Mouse (Mus musculus) limb, embryonic 15.5 days (tissue): ENCODE results near the gene Prss29. TPM values are rescaled to one million over a fixed set of nuclear protein-coding genes. Genes with fewer than 3 reads are reported as not detected.

Experiments
- ATAC-seq: fragments of 200-750 bp; cut with Nextera tagmentation; 2 replicates; pipeline ENCODE4 v1.8.0; 2017; ENCODE audit warnings: low read depth, moderate TSS enrichment; ENCODE audit not compliant: insufficient number of reproducible peaks, low FRiP score, low TSS enrichment
- H3K27ac ChIP-seq: fragments of 300-500 bp; sonication (generic); 2 replicates; pipeline ENCODE4 v1.5.1; 2015; ENCODE audit warnings: moderate library complexity, mild to moderate bottlenecking, inconsistent platforms
- H3K27me3 ChIP-seq: fragments of 300-500 bp; sonication (generic); 2 replicates; pipeline ENCODE4 v1.6.1; 2015; ENCODE audit warnings: inconsistent platforms
- H3K36me3 ChIP-seq: fragments of 300-500 bp; sonication (generic); 2 replicates; pipeline ENCODE4 v1.6.1; 2015; ENCODE audit warnings: inconsistent platforms
- H3K4me1 ChIP-seq: fragments of 300-500 bp; sonication (generic); 2 replicates; pipeline ENCODE4 v1.6.1; 2015; ENCODE audit warnings: inconsistent platforms
- H3K4me2 ChIP-seq: fragments of 300-500 bp; sonication (generic); 2 replicates; pipeline ENCODE4 v1.6.1; 2015; ENCODE audit warnings: mild to moderate bottlenecking, inconsistent platforms
- H3K4me3 ChIP-seq: fragments of 300-500 bp; sonication (generic); 2 replicates; pipeline ENCODE4 v1.5.1; 2015; ENCODE audit warnings: mild to moderate bottlenecking, inconsistent platforms
- H3K9ac ChIP-seq: fragments of 300-500 bp; sonication (generic); 2 replicates; pipeline ENCODE4 v1.6.1; 2015; ENCODE audit warnings: inconsistent platforms
- H3K9me3 ChIP-seq: fragments of 300-500 bp; sonication (generic); 2 replicates; pipeline ENCODE4 v1.6.1; 2016; ENCODE audit warnings: inconsistent platforms
- WGBS: fragments of 180-500 bp; shearing (Covaris S2); methylation state at CpG from one replicate; pipeline ENCODE4 v1.1.7; 2015; 5-methylcytosine and 5-hydroxymethylcytosine counted together
- polyA plus RNA-seq: library from polyadenylated mRNA; unstranded; fragments of >200 nt; fragmentation: Nextera tagmentation; extraction: Ambion mirVana; gene quantifications from 2 replicates; pipeline ENCODE4 v1.2.1, GENCODE M21; 2015

Gene Prss29
- polyA plus RNA-seq, 1 experiment from 2014 or later, result not detected

GRCm38 (mm10) chr17:25363726-25364125, 45.3 kb downstream of the Prss29 start:
- Histone ChIP-seq H3K27ac (no peak overlapping the region), H3K4me3 (no peak overlapping the region), H3K36me3 (no peaks in the 10 kb centered on the region), H3K9me3 (no peaks in the 10 kb centered on the region), H3K4me2 (no peak overlapping the region), H3K4me1 (no peaks in the 10 kb centered on the region), H3K9ac (no peak overlapping the region), H3K27me3 (0 out of 2 replicates have a peak, but pooled peaks cover under 1% of the 10 kb centered on the region)
- 6% methylated on average over 1 of the region's 1 CpGs for WGBS
- no peak for ATAC-seq

DNA sequence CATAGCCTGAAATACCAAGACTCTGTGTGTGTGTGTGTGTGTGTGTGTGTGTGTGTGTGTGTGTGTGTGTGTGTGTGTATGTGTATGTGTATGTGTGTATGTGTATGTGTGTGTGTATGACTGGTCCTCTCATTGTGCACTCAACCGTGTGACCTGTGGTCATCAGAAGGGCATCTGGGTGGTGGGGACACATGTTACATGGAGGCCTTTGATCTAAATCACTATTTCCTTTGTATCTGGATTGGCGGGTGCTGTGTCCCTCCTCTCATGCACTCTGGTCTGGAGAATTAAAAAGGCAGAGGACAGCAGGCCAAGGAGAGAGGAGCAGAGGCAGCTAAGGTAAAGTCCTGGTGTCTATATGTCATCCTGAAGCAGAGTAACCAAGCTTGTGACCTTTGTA, 47.6 kb downstream of the Prss29 start, which contains the start of gene Tpsb2:
Tpsb2 (plus strand) TSS at position 301 of the 400 bp plus-strand sequence.
- WGBS, result 47% methylated on average over 2 of the region's 2 CpGs
- ATAC-seq, result no peak
- H3K9ac ChIP-seq, result no peak within 1 kb of the TSS
- H3K27me3 ChIP-seq, result no peaks in the 10 kb centered on the region
- no peak within 1 kb of the TSS for H3K27ac ChIP-seq
- H3K4me1 ChIP-seq, result no peaks in the 10 kb centered on the region
- no peaks in the 10 kb centered on the region for H3K36me3 ChIP-seq
- no peak within 1 kb of the TSS for H3K4me2 ChIP-seq
- H3K4me3 ChIP-seq, result no peak within 1 kb of the TSS
- no peaks in the 10 kb centered on the region for H3K9me3 ChIP-seq

DNA sequence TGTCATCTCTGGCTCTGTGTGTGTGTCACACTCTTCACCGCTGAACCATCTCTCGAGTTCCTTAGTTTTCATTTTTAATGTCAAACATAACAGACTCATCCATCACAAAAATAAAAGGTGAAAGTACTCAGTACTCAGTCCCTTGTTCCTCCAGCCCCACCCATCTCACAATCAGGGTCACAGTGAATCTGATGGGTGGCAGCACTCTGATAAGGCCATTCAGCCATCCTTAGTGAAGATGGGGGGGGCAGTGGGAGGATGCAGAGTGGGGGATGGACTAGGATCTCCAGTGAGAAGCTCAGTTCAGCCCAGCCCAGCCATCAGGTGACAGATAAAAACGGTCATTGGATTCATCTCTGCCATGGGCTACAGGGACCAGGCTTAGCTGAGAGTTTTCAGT, 50.5 kb downstream of the Prss29 start, which contains the start of gene Tpsg1:
Tpsg1 (plus strand) TSS at position 301 of the 400 bp plus-strand sequence.
- no peak for ATAC-seq
- H3K27me3 ChIP-seq, result no peaks in the 10 kb centered on the region
- H3K4me2 ChIP-seq, result no peak within 1 kb of the TSS
- H3K9ac ChIP-seq, result no peak within 1 kb of the TSS
- H3K4me3 ChIP-seq, result no peak within 1 kb of the TSS
- H3K36me3 ChIP-seq, result no peaks in the 10 kb centered on the region
- no peaks in the 10 kb centered on the region for H3K9me3 ChIP-seq
- peaks cover 3% of the 10 kb centered on the region; the same call in 1 of the 2 replicates for H3K4me1 ChIP-seq
- no peak within 1 kb of the TSS for H3K27ac ChIP-seq
- WGBS, result 77% methylated on average over 3 of the region's 3 CpGs

Other genes starting within 250 kb of the Prss29 start
- 22.3 and 25.3 TPM in 2 replicates for gene Tmem204, start 235.1 kb upstream of the Prss29 start, polyA plus RNA-seq
- 39.1 and 41.6 TPM in 2 replicates for gene Telo2, start 202.7 kb upstream of the Prss29 start, polyA plus RNA-seq
- gene Ptx4, start 197.9 kb upstream of the Prss29 start, polyA plus RNA-seq, result 6.1 and 6.6 TPM in 2 replicates
- 25.2 and 26.4 TPM in 2 replicates for gene Clcn7, start 185.3 kb upstream of the Prss29 start, polyA plus RNA-seq
- 0.08 TPM in 1 of 2 replicates, not detected in the other for gene Ccdc154, start 156.2 kb upstream of the Prss29 start, polyA plus RNA-seq
- not detected in 2 replicates for gene Gm38655, start 143.2 kb upstream of the Prss29 start, polyA plus RNA-seq
- gene BC003965, start 134.1 kb upstream of the Prss29 start, polyA plus RNA-seq, result 31.4 and 33.6 TPM in 2 replicates
- 9.1 and 9.9 TPM in 2 replicates for gene Unkl, start 130.3 kb upstream of the Prss29 start, polyA plus RNA-seq
- gene Gnptg, start 78.5 kb upstream of the Prss29 start, polyA plus RNA-seq, result 34.9 and 41.6 TPM in 2 replicates
- 45.2 and 50.8 TPM in 2 replicates for gene Tsr3, start 78.5 kb upstream of the Prss29 start, polyA plus RNA-seq
- gene Baiap3, start 62.3 kb upstream of the Prss29 start, polyA plus RNA-seq, result 0.46 and 0.61 TPM in 2 replicates
- gene Ube2i, start 44.0 kb upstream of the Prss29 start, polyA plus RNA-seq, result 513 and 522 TPM in 2 replicates
- 10.6 and 12.6 TPM in 2 replicates for gene Prss34, start 20.3 kb upstream of the Prss29 start, polyA plus RNA-seq
- not detected in 2 replicates for gene Prss28, start 10.0 kb upstream of the Prss29 start, polyA plus RNA-seq
- gene Tpsab1, start 26.9 kb downstream of the Prss29 start, polyA plus RNA-seq, result 5.0 and 5.3 TPM in 2 replicates
- 209 and 239 TPM in 2 replicates for gene Tpsb2, start 47.7 kb downstream of the Prss29 start, polyA plus RNA-seq
- 14.4 and 16.6 TPM in 2 replicates for gene Tpsg1, start 50.6 kb downstream of the Prss29 start, polyA plus RNA-seq
- gene Cacna1h, start 115.1 kb downstream of the Prss29 start, polyA plus RNA-seq, result 3.8 and 4.8 TPM in 2 replicates
- gene Tekt4, start 136.0 kb downstream of the Prss29 start, polyA plus RNA-seq, result not detected in 2 replicates
- gene Sstr5, start 178.6 kb downstream of the Prss29 start, polyA plus RNA-seq, result 0.08 TPM in 1 of 2 replicates, not detected in the other